21 mouse cellular contexts compared by ENCODE assay signal in the genomic region with DNA sequence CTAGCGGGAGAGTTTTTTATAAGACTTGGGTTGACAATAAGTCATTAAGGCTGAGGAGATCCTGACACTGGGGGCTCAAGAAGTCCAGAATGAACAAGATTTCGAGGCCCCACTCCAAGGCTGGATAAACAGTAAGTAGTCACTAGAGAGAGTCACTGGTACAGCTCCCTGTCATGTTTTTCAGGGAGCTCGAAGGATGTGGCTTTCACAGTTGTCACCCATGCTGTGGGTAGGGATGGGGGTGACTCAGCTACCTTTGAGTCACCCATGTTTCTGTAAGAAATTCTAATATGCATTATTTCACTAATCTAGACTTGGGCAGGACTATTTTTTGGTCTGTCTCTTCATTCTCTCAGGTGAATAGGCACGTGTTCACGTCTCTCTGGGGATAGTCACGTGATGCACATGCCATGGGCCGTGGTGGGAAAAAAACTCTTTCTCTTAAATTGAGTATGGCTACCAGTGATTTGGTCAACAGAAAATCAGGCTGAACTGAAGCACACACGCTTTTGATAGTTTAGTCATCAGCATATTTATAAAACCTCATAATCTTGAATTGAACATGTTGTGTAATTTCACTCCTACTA. TPM values are rescaled to one million over a fixed set of nuclear protein-coding genes. Genes with fewer than 3 reads are reported as not detected.
A peak's percentile ranks its signal among the peaks of the same experiment; 100 is the strongest.
DNase-seq lines count a peak whose midpoint lies in the region; TF ChIP-seq lines count a peak whose summit lies in the region.
"Had no signal": no experiment of that assay in that cellular context is flagged by ENCODE, and none has a peak within 500 bp of the region (broad histone marks: within the 10 kb centered on the region; RNA-seq: fewer than 3 reads in every experiment).

No protein-coding gene starts in this region.

- H3K4me3 ChIP-seq in left cerebral cortex, adult 2 months: no peak overlapping the region
- H3K4me3 ChIP-seq in myocyte: no peak overlapping the region
- H3K4me3 ChIP-seq: forebrain, embryonic 10.5 days; heart, embryonic 15.5 days; hindbrain, embryonic 15.5 days; kidney, embryonic 15.5 days; midbrain, embryonic 10.5 days; neural tube, embryonic 12.5 days had no signal

- no peaks in the 10 kb centered on the region for H3K79me2 ChIP-seq in myocyte (ENCODE audit: control insufficient read depth, insufficient read depth)

- H3ac ChIP-seq in myocyte (ENCODE audit: control insufficient read depth, insufficient read length): no peak overlapping the region

- TF ChIP-seq POLR2A in myocyte (IDR thresholded peaks at IDR 0.05; ENCODE audit: insufficient read length, low read depth): no peak

- H3K36me3 ChIP-seq in myocyte (ENCODE audit: control insufficient read depth, insufficient read depth): no peaks in the 10 kb centered on the region
- H3K36me3 ChIP-seq: forebrain, embryonic 10.5 days; heart, embryonic 15.5 days; hindbrain, embryonic 15.5 days; kidney, embryonic 15.5 days; midbrain, embryonic 10.5 days; neural tube, embryonic 12.5 days had no signal

- DNase-seq in left cerebral cortex, adult 2 months (ENCODE audit: extremely low spot score in 1 of 2, low spot score in 2 of 2): peak in 1 of 2 experiments; percentile 18
- DNase-seq in left cerebral cortex, postnatal 14 days (ENCODE audit: low spot score in 2 of 2): no peak
- DNase-seq in 416B (ENCODE audit: low read depth) (peak; percentile 1), NIH3T3 (ENCODE audit: low read depth) (peak; percentile 31)
- no peak for DNase-seq in kidney, postnatal 4 days
- DNase-seq in thymus, postnatal 14 days: no peak
- DNase-seq: cerebellum, adult 9-11 months; forebrain, postnatal 0 days; gastrocnemius, postnatal 14 days; heart, adult 18-20 months; heart, postnatal 4 days had no signal

- intact Hi-C loops in left cerebral cortex, adult 2 months (cut with DNase I): no loop called here
- intact Hi-C loops in left cerebral cortex, postnatal 14 days (cut with DNase I): no loop called here

- H3K27me3 ChIP-seq in myocyte (ENCODE audit: control insufficient read depth, insufficient read depth, insufficient read length): no peaks in the 10 kb centered on the region
- H3K27me3 ChIP-seq: heart, embryonic 15.5 days; hindbrain, embryonic 15.5 days; kidney, embryonic 15.5 days; neural tube, embryonic 12.5 days had no signal

- peak overlapping the region; percentile 20 for H3K4me2 ChIP-seq in myocyte (ENCODE audit: low read depth)
- H3K4me2 ChIP-seq: heart, embryonic 15.5 days; hindbrain, embryonic 15.5 days; kidney, embryonic 15.5 days; neural tube, embryonic 12.5 days had no signal

- peak overlapping the region; percentile 24; the same call in 1 of the 2 replicates for H3K27ac ChIP-seq in left cerebral cortex, adult 2 months
- H3K27ac ChIP-seq: forebrain, embryonic 10.5 days; heart, embryonic 15.5 days; hindbrain, embryonic 15.5 days; kidney, embryonic 15.5 days; liver, embryonic 14.5 days; macrophage; midbrain, embryonic 10.5 days; neural tube, embryonic 12.5 days; stomach, postnatal 0 days had no signal

- no peak for TF ChIP-seq CTCF in left cerebral cortex, adult 2 months (IDR thresholded peaks at IDR 0.05)

TF ChIP-seq in myocyte, 11 proteins besides CTCF, POLR2A, EP300 and RAD21:
- TF ChIP-seq USF1 (IDR thresholded peaks at IDR 0.05; ENCODE audit: low read depth) (peak; percentile 70), MYOG (IDR thresholded peaks at IDR 0.05; ENCODE audit: control insufficient read depth in 1 of 3, insufficient read depth in 1 of 3, insufficient read length in 2 of 3, low read depth in 2 of 3) (no peak), CEBPB (IDR thresholded peaks at IDR 0.05; ENCODE audit: insufficient read depth, poor library complexity, severe bottlenecking) (no peak), MYOD1 (IDR thresholded peaks at IDR 0.05; ENCODE audit: control insufficient read depth in 1 of 3, insufficient read length in 2 of 3, low read depth in 2 of 3) (peak in 1 of 3 experiments; percentile 5)

RNA-seq across cellular contexts. Expression of a gene that starts 29.2 kb away (rescaled TPM):
- 1 to 10 TPM; 1.7 to 1.8 TPM for total RNA-seq in left cerebral cortex, adult 2 months (2021)
- 1 to 10 TPM; 2.9 to 3.3 TPM for total RNA-seq in left cerebral cortex, postnatal 14 days (2021)
- polyA plus RNA-seq in myocyte (2012; fragmentation: generic; extraction: Trizol): not detected
- polyA plus RNA-seq: forebrain, embryonic 10.5 days; macrophage; midbrain, embryonic 10.5 days had no signal

Comparison
In these comparisons a context has a peak if more than half of its experiments do, and no peak if none do; other contexts are left out.
1. DNase-seq: peak in 416B (single experiment) and NIH3T3 (single experiment); none in left cerebral cortex, postnatal 14 days (0 of 2), kidney, postnatal 4 days (0 of 2) and thymus, postnatal 14 days (single experiment).